Comparison of ENCODE assay signal across 16 mouse cellular contexts in genomic region chr2:79094298-79094697, GRCm38 (mm10).
DNase-seq lines count a peak whose midpoint lies in the region; ATAC-seq and TF ChIP-seq lines count a peak whose summit lies in the region.
"Had no signal": no experiment of that assay in that cellular context is flagged by ENCODE, and none has a peak within 500 bp of the region (broad histone marks: within the 10 kb centered on the region; RNA-seq: fewer than 3 reads in every experiment).

No protein-coding gene starts in this region.

- no peak for DNase-seq in kidney, adult 2 months
- DNase-seq in stomach, postnatal 0 days (ENCODE audit: low spot score): no peak
- peak; percentile 43 to 66 for DNase-seq in left cerebral cortex, postnatal 14 days (ENCODE audit: low spot score in 2 of 2)
- no peak for DNase-seq in cerebellum, adult 8-10 months
- no peak for DNase-seq in hindbrain, embryonic 11.5 days (ENCODE audit: low spot score)
- DNase-seq: cerebellum, adult 2 months; kidney, adult 18-20 months; layer of hippocampus, adult 9-11 months; lung, postnatal 14 days had no signal

- no peak overlapping the region for H3K9ac ChIP-seq in kidney, embryonic 16.5 days (replicated peaks; ENCODE audit: low read length)
- H3K9ac ChIP-seq in stomach, embryonic 15.5 days: no peak overlapping the region
- no peak overlapping the region for H3K9ac ChIP-seq in stomach, postnatal 0 days (ENCODE audit: low read length)
- H3K9ac ChIP-seq in hindbrain, embryonic 11.5 days (ENCODE audit: low read depth, low read length): no peak overlapping the region
- H3K9ac ChIP-seq: hindbrain, embryonic 13.5 days; liver, embryonic 12.5 days had no signal

- H3K27me3 ChIP-seq in kidney, embryonic 16.5 days (ENCODE audit: insufficient read depth, low read length): no peaks in the 10 kb centered on the region
- H3K27me3 ChIP-seq in kidney, adult 2 months (replicated peaks; ENCODE audit: control insufficient read depth, insufficient read depth, low read length): no peaks in the 10 kb centered on the region; the same call in 1 of the 2 replicates
- H3K27me3 ChIP-seq in stomach, embryonic 15.5 days (replicated peaks): no peaks in the 10 kb centered on the region
- no peaks in the 10 kb centered on the region for H3K27me3 ChIP-seq in stomach, postnatal 0 days (ENCODE audit: control insufficient read depth, insufficient read depth, low read length)
- H3K27me3 ChIP-seq in hindbrain, embryonic 11.5 days (ENCODE audit: control insufficient read depth, insufficient read depth, low read length): no peaks in the 10 kb centered on the region
- H3K27me3 ChIP-seq: hindbrain, embryonic 13.5 days; liver, embryonic 12.5 days had no signal

- WGBS in kidney, embryonic 16.5 days: 5% methylated on average over 1 of the region's 1 CpGs
- WGBS in kidney, adult 2 months: 18% methylated on average over 1 of the region's 1 CpGs
- WGBS in stomach, embryonic 15.5 days: 11% methylated on average over 1 of the region's 1 CpGs
- 5% methylated on average over 1 of the region's 1 CpGs for WGBS in stomach, postnatal 0 days
- 42% methylated on average over 1 of the region's 1 CpGs for WGBS in hindbrain, embryonic 11.5 days

- ATAC-seq in kidney, embryonic 16.5 days (ENCODE audit: low FRiP score, low TSS enrichment): 0 out of 2 replicates have a peak, but pooled peaks have one; percentile 31
- ATAC-seq in stomach, embryonic 15.5 days (ENCODE audit: insufficient read depth, low FRiP score, low read depth): no peak
- ATAC-seq in stomach, postnatal 0 days (ENCODE audit: low FRiP score, low TSS enrichment): no peak
- ATAC-seq in hindbrain, embryonic 11.5 days (ENCODE audit: low FRiP score): no peak
- ATAC-seq: CD4-positive, CD25-positive, alpha-beta regulatory T cell, adult 4 months; liver, embryonic 12.5 days had no signal

- no peaks in the 10 kb centered on the region for H3K4me1 ChIP-seq in kidney, embryonic 16.5 days (ENCODE audit: insufficient read depth, low read length)
- H3K4me1 ChIP-seq in kidney, adult 2 months (ENCODE audit: control insufficient read depth, insufficient read depth, low read length): no peaks in the 10 kb centered on the region
- H3K4me1 ChIP-seq in stomach, embryonic 15.5 days: no peaks in the 10 kb centered on the region
- no peaks in the 10 kb centered on the region for H3K4me1 ChIP-seq in stomach, postnatal 0 days (replicated peaks; ENCODE audit: control insufficient read depth, insufficient read depth)
- H3K4me1 ChIP-seq in hindbrain, embryonic 11.5 days (replicated peaks; ENCODE audit: control insufficient read depth, insufficient read depth, low read length): no peaks in the 10 kb centered on the region
- H3K4me1 ChIP-seq: hindbrain, embryonic 13.5 days had no signal

- no peak for TF ChIP-seq POLR2A in kidney, adult 2 months (IDR thresholded peaks at IDR 0.05; ENCODE audit: low read depth, low read length)

- intact Hi-C loops in left cerebral cortex, postnatal 14 days (cut with DNase I): no loop called here

- H3K9me3 ChIP-seq in kidney, embryonic 16.5 days (ENCODE audit: low read length): no peaks in the 10 kb centered on the region
- H3K9me3 ChIP-seq in stomach, embryonic 15.5 days: no peaks in the 10 kb centered on the region
- no peaks in the 10 kb centered on the region for H3K9me3 ChIP-seq in stomach, postnatal 0 days (ENCODE audit: control insufficient read depth, low read length)
- H3K9me3 ChIP-seq in hindbrain, embryonic 11.5 days (ENCODE audit: control insufficient read depth, low read length): no peaks in the 10 kb centered on the region
- H3K9me3 ChIP-seq: hindbrain, embryonic 13.5 days; liver, embryonic 12.5 days had no signal

- peak overlapping the region; percentile 58; the same call in 1 of the 2 replicates for H3K27ac ChIP-seq in kidney, embryonic 16.5 days (ENCODE audit: low read length)
- H3K27ac ChIP-seq in kidney, adult 2 months (ENCODE audit: insufficient read depth, low read depth, low read length): no peak overlapping the region
- H3K27ac ChIP-seq in stomach, embryonic 15.5 days: peak overlapping the region; percentile 51; the same call in 1 of the 2 replicates
- H3K27ac ChIP-seq in stomach, postnatal 0 days (replicated peaks): no peak overlapping the region
- no peak overlapping the region for H3K27ac ChIP-seq in hindbrain, embryonic 11.5 days (ENCODE audit: low read depth, low read length)
- H3K27ac ChIP-seq: hindbrain, embryonic 13.5 days; liver, embryonic 12.5 days had no signal

- H3K4me3 ChIP-seq in kidney, embryonic 16.5 days (ENCODE audit: low read length): no peak overlapping the region
- no peak overlapping the region for H3K4me3 ChIP-seq in kidney, adult 2 months (ENCODE audit: insufficient read depth, low read depth, low read length)
- H3K4me3 ChIP-seq in stomach, embryonic 15.5 days (replicated peaks): no peak overlapping the region
- no peak overlapping the region for H3K4me3 ChIP-seq in stomach, postnatal 0 days (ENCODE audit: low read depth, low read length)
- no peak overlapping the region for H3K4me3 ChIP-seq in hindbrain, embryonic 11.5 days (ENCODE audit: low read depth, low read length)
- H3K4me3 ChIP-seq: erythroblast, embryonic 14.5 days; hindbrain, embryonic 13.5 days; liver, embryonic 12.5 days had no signal

- no peak for TF ChIP-seq CTCF in kidney, adult 2 months (conservative IDR thresholded peaks at IDR 0.05; ENCODE audit: insufficient read depth, insufficient read length, low read depth, low read length)
- TF ChIP-seq CTCF in stomach, postnatal 0 days (IDR thresholded peaks at IDR 0.05; ENCODE audit: low read depth): no peak

- H3K4me2 ChIP-seq in kidney, embryonic 16.5 days (replicated peaks; ENCODE audit: low read depth, low read length): no peak overlapping the region
- H3K4me2 ChIP-seq in stomach, embryonic 15.5 days: no peak overlapping the region
- no peak overlapping the region for H3K4me2 ChIP-seq in stomach, postnatal 0 days (replicated peaks; ENCODE audit: low read depth)
- H3K4me2 ChIP-seq in hindbrain, embryonic 11.5 days (replicated peaks; ENCODE audit: low read depth, low read length): no peak overlapping the region
- H3K4me2 ChIP-seq: hindbrain, embryonic 13.5 days; liver, embryonic 12.5 days; midbrain, embryonic 11.5 days had no signal

- H3K36me3 ChIP-seq in kidney, embryonic 16.5 days (ENCODE audit: insufficient read depth, low read length): no peaks in the 10 kb centered on the region
- no peaks in the 10 kb centered on the region for H3K36me3 ChIP-seq in kidney, adult 2 months (ENCODE audit: control insufficient read depth, insufficient read depth, low read length)
- no peaks in the 10 kb centered on the region for H3K36me3 ChIP-seq in stomach, embryonic 15.5 days
- H3K36me3 ChIP-seq in stomach, postnatal 0 days (ENCODE audit: control insufficient read depth, insufficient read depth, low read length): no peaks in the 10 kb centered on the region
- H3K36me3 ChIP-seq in hindbrain, embryonic 11.5 days (ENCODE audit: control insufficient read depth, insufficient read depth, low read length): no peaks in the 10 kb centered on the region
- H3K36me3 ChIP-seq: hindbrain, embryonic 13.5 days; liver, embryonic 12.5 days had no signal

- no peak for TF ChIP-seq EP300 in stomach, postnatal 0 days (optimal IDR thresholded peaks at IDR 0.05)

Comparison
In these comparisons a context has a peak if more than half of its experiments do, and no peak if none do; other contexts are left out.
1. H3K27ac ChIP-seq: peak in kidney, embryonic 16.5 days (single experiment) and stomach, embryonic 15.5 days (single experiment); none in kidney, adult 2 months (single experiment), stomach, postnatal 0 days (single experiment) and hindbrain, embryonic 11.5 days (single experiment).
2. DNase-seq: peak in left cerebral cortex, postnatal 14 days (2 of 2); none in kidney, adult 2 months (single experiment), stomach, postnatal 0 days (single experiment), cerebellum, adult 8-10 months (single experiment) and hindbrain, embryonic 11.5 days (single experiment).